Mouse (Mus musculus) ES-Bruce4 (cell line): ENCODE results near the gene Hsf2bp. TPM values are rescaled to one million over a fixed set of nuclear protein-coding genes. Genes with fewer than 3 reads are reported as not detected.

Experiments
- H3K27ac ChIP-seq: 2 replicates; pipeline ENCODE4 v1.5.1; 2012; ENCODE audit warnings: low read length, inconsistent platforms; ENCODE audit not compliant: insufficient read depth
- H3K27me3 ChIP-seq: 2 replicates; pipeline ENCODE4 v1.6.1; 2012; ENCODE audit warnings: mild to moderate bottlenecking, low read length, inconsistent platforms; ENCODE audit not compliant: control insufficient read depth, poor library complexity, insufficient read depth, severe bottlenecking
- H3K36me3 ChIP-seq: 2 replicates; pipeline ENCODE4 v1.6.1; 2012; ENCODE audit warnings: inconsistent platforms, mild to moderate bottlenecking, low read length, moderate library complexity; ENCODE audit not compliant: control insufficient read depth, poor library complexity, insufficient read depth, severe bottlenecking
- H3K4me1 ChIP-seq: one replicate; pipeline ENCODE4 v1.8.1; 2011; ENCODE audit warnings: low read length; ENCODE audit not compliant: control insufficient read depth, insufficient read depth
- H3K4me3 ChIP-seq: 2 replicates; pipeline ENCODE4 v1.5.1; 2011; ENCODE audit warnings: low read depth, mild to moderate bottlenecking, low read length
- H3K9ac ChIP-seq: 2 replicates; pipeline ENCODE4 v1.6.1; 2012; ENCODE audit warnings: low read depth, mild to moderate bottlenecking, inconsistent platforms; ENCODE audit not compliant: poor library complexity, severe bottlenecking
- H3K9me3 ChIP-seq: replicated peaks from 2 replicates; pipeline ENCODE4 v1.6.1; 2012; ENCODE audit warnings: mild to moderate bottlenecking, low read length, inconsistent platforms; ENCODE audit not compliant: control insufficient read depth, poor library complexity, insufficient read depth, severe bottlenecking
- CTCF ChIP-seq: IDR thresholded peaks from one replicate; pipeline ENCODE4 v1.8.1; 2011; ENCODE audit warnings: low read depth, low read length
- EP300 ChIP-seq: IDR thresholded peaks from 2 replicates; pipeline ENCODE4 v1.6.1; 2011; ENCODE audit warnings: low read depth, low read length; ENCODE audit not compliant: insufficient read depth
- POLR2A ChIP-seq: IDR thresholded peaks from one replicate; pipeline ENCODE4 v1.8.1; 2011; ENCODE audit warnings: low read length; ENCODE audit not compliant: insufficient read depth
- polyA plus RNA-seq: library from polyadenylated mRNA; stranded (reverse); fragments of >200 nt; gene quantifications from 2 replicates; pipeline ENCODE4 v1.2.4, GENCODE M21; 2011; ENCODE audit warnings: low read depth; ENCODE audit not compliant: missing spikeins, insufficient read depth, insufficient read length

The Hsf2bp gene
- polyA plus RNA-seq, 1 experiment = 55.0 TPM

GRCm38 (mm10) chr17:31937141-31937554, 99.0 kb downstream of the Hsf2bp start:
- no peaks in the 10 kb centered on the region for H3K9me3 ChIP-seq
- H3K36me3 ChIP-seq = no peaks in the 10 kb centered on the region
- peaks cover 6% of the 10 kb centered on the region for H3K4me1 ChIP-seq
- TF ChIP-seq EP300 (no peak), CTCF (peak; percentile 39)
- H3K27ac ChIP-seq = no peak overlapping the region
- H3K9ac ChIP-seq = no peak overlapping the region
- no peaks in the 10 kb centered on the region for H3K27me3 ChIP-seq
- H3K4me3 ChIP-seq = no peak overlapping the region

- no peak for TF ChIP-seq POLR2A
- peaks cover 8% of the 10 kb centered on the region for H3K4me1 ChIP-seq
- H3K27ac ChIP-seq = no peak overlapping the region
- H3K27me3 ChIP-seq = no peaks in the 10 kb centered on the region
- H3K4me3 ChIP-seq = no peak overlapping the region
- no peaks in the 10 kb centered on the region for H3K9me3 ChIP-seq
- H3K9ac ChIP-seq = no peak overlapping the region
- no peaks in the 10 kb centered on the region for H3K36me3 ChIP-seq
Measured at GRCm38 (mm10) chr17:31935841-31936240, 100.3 kb downstream of the Hsf2bp start.

- Histone ChIP-seq H3K4me3 (no peak overlapping the region), H3K9me3 (no peaks in the 10 kb centered on the region), H3K9ac (no peak overlapping the region), H3K36me3 (no peaks in the 10 kb centered on the region), H3K4me1 (peaks cover 10% of the 10 kb centered on the region), H3K27ac (no peak overlapping the region), H3K27me3 (no peaks in the 10 kb centered on the region)
- TF ChIP-seq POLR2A = no peak
- TF ChIP-seq EP300 = no peak
- no peak for TF ChIP-seq CTCF
Measured at GRCm38 (mm10) chr17:31935091-31935830, 100.9 kb downstream of the Hsf2bp start.

GRCm38 (mm10) chr17:31933956-31934355, 102.2 kb downstream of the Hsf2bp start:
- no peak overlapping the region for H3K4me3 ChIP-seq
- no peaks in the 10 kb centered on the region for H3K9me3 ChIP-seq
- peaks cover 11% of the 10 kb centered on the region for H3K4me1 ChIP-seq
- no peak overlapping the region for H3K27ac ChIP-seq
- H3K36me3 ChIP-seq = no peaks in the 10 kb centered on the region
- no peak overlapping the region for H3K9ac ChIP-seq
- TF ChIP-seq EP300 (peak; percentile 82), POLR2A (no peak), CTCF (no peak)
- H3K27me3 ChIP-seq = no peaks in the 10 kb centered on the region

GRCm38 (mm10) chr17:31931499-31931898, 104.7 kb downstream of the Hsf2bp start:
- Histone ChIP-seq H3K9ac (no peak overlapping the region), H3K4me1 (peaks cover 11% of the 10 kb centered on the region), H3K36me3 (no peaks in the 10 kb centered on the region), H3K27me3 (no peaks in the 10 kb centered on the region), H3K27ac (no peak overlapping the region), H3K4me3 (no peak overlapping the region), H3K9me3 (no peaks in the 10 kb centered on the region)
- TF ChIP-seq POLR2A (no peak), CTCF (no peak), EP300 (0 out of 2 replicates have a peak, but pooled peaks have one; percentile 15)

GRCm38 (mm10) chr17:31929844-31930715, 106.1 kb downstream of the Hsf2bp start:
- Histone ChIP-seq H3K36me3 (no peaks in the 10 kb centered on the region), H3K4me3 (no peak overlapping the region), H3K4me1 (peaks cover 11% of the 10 kb centered on the region), H3K9me3 (no peaks in the 10 kb centered on the region), H3K9ac (no peak overlapping the region), H3K27me3 (no peaks in the 10 kb centered on the region), H3K27ac (no peak overlapping the region)
- TF ChIP-seq CTCF (no peak), EP300 (no peak), POLR2A (no peak)
